24 mouse cellular contexts compared by ENCODE assay signal in genomic region chr6:61515310-61515709, GRCm38 (mm10).
DNase-seq lines count a peak whose midpoint lies in the region; ATAC-seq and TF ChIP-seq lines count a peak whose summit lies in the region.
"Had no signal": no experiment of that assay in that cellular context is flagged by ENCODE, and none has a peak within 500 bp of the region (broad histone marks: within the 10 kb centered on the region; RNA-seq: fewer than 3 reads in every experiment).

No protein-coding gene starts in this region.

- 87% methylated on average over 2 of the region's 2 CpGs for WGBS in midbrain, embryonic 11.5 days
- 77% methylated on average over 2 of the region's 2 CpGs for whole genome bisulfite sequencing in midbrain, embryonic 15.5 days
- WGBS in forebrain, postnatal 0 days: 80% methylated on average over 2 of the region's 2 CpGs
- whole genome bisulfite sequencing in hindbrain, embryonic 16.5 days: 79% methylated on average over 2 of the region's 2 CpGs

- H3K9me3 ChIP-seq in midbrain, embryonic 11.5 days (ENCODE audit: control insufficient read depth, low read length): no peaks in the 10 kb centered on the region
- H3K9me3 ChIP-seq in midbrain, embryonic 15.5 days: no peaks in the 10 kb centered on the region
- no peaks in the 10 kb centered on the region for H3K9me3 ChIP-seq in MEL (replicated peaks; ENCODE audit: insufficient read depth, low read length)
- H3K9me3 ChIP-seq in forebrain, postnatal 0 days (ENCODE audit: low read length): no peaks in the 10 kb centered on the region
- H3K9me3 ChIP-seq in hindbrain, embryonic 16.5 days (ENCODE audit: control insufficient read depth, low read length): no peaks in the 10 kb centered on the region
- H3K9me3 ChIP-seq: embryonic facial prominence, embryonic 13.5 days; embryonic facial prominence, embryonic 15.5 days; forebrain, embryonic 10.5 days; forebrain, embryonic 12.5 days had no signal

- peak; percentile 45 for DNase-seq in midbrain, embryonic 11.5 days (ENCODE audit: low spot score, missing footprints)
- DNase-seq in MEL (ENCODE audit: low read depth, low spot score): peak; percentile 9
- DNase-seq in forebrain, postnatal 0 days: no peak
- no peak for DNase-seq in cerebellum, postnatal 4 days (ENCODE audit: low spot score in 2 of 2)
- DNase-seq: adrenal gland, adult 2 months; adrenal gland, postnatal 10 days; adrenal gland, postnatal 25 days; cerebellum, adult 11 months; cerebellum, adult 18-20 months; cerebellum, adult 8-10 months; cerebellum, adult 9-11 months; cerebellum, postnatal 14 days; cerebellum, postnatal 36 days; embryo, embryonic 11 days had no signal

- ATAC-seq in midbrain, embryonic 11.5 days (ENCODE audit: low FRiP score): no peak
- ATAC-seq in midbrain, embryonic 15.5 days (replicated peaks): no peak
- ATAC-seq in granulocyte monocyte progenitor cell, adult 5-6 weeks (replicated peaks; ENCODE audit: poor library complexity, severe bottlenecking): peak; percentile 70
- ATAC-seq in forebrain, postnatal 0 days: no peak
- no peak for ATAC-seq in hindbrain, embryonic 16.5 days
- ATAC-seq: forebrain, embryonic 14.5 days; forebrain, embryonic 16.5 days had no signal

- no peak for TF ChIP-seq POLR2A in MEL (IDR thresholded peaks at IDR 0.05; ENCODE audit: control insufficient read depth in 1 of 2, insufficient read depth in 1 of 2, low read depth in 1 of 2, low read length in 2 of 2, poor library complexity in 1 of 2)

- no peak overlapping the region for H3K27ac ChIP-seq in midbrain, embryonic 11.5 days (ENCODE audit: low read depth, low read length)
- no peak overlapping the region for H3K27ac ChIP-seq in midbrain, embryonic 15.5 days
- H3K27ac ChIP-seq in MEL (ENCODE audit: control insufficient read depth, low read depth, low read length): no peak overlapping the region
- no peak overlapping the region for H3K27ac ChIP-seq in forebrain, postnatal 0 days (ENCODE audit: low read depth, low read length)
- no peak overlapping the region for H3K27ac ChIP-seq in hindbrain, embryonic 16.5 days (ENCODE audit: low read depth, low read length)
- H3K27ac ChIP-seq: embryonic facial prominence, embryonic 13.5 days; embryonic facial prominence, embryonic 15.5 days; forebrain, embryonic 10.5 days; forebrain, embryonic 12.5 days had no signal

- TF ChIP-seq RAD21 in MEL (IDR thresholded peaks at IDR 0.05; ENCODE audit: low read depth, low read length): no peak

- no peaks in the 10 kb centered on the region for H3K36me3 ChIP-seq in midbrain, embryonic 11.5 days (ENCODE audit: control insufficient read depth, insufficient read depth, low read length)
- no peaks in the 10 kb centered on the region for H3K36me3 ChIP-seq in midbrain, embryonic 15.5 days (replicated peaks)
- no peaks in the 10 kb centered on the region for H3K36me3 ChIP-seq in MEL (ENCODE audit: control insufficient read depth in 1 of 2, insufficient read depth in 2 of 2, low read length in 2 of 2)
- no peaks in the 10 kb centered on the region for H3K36me3 ChIP-seq in forebrain, postnatal 0 days (ENCODE audit: insufficient read depth)
- H3K36me3 ChIP-seq in hindbrain, embryonic 16.5 days (ENCODE audit: control insufficient read depth, insufficient read depth, low read length): no peaks in the 10 kb centered on the region
- H3K36me3 ChIP-seq: embryonic facial prominence, embryonic 13.5 days; embryonic facial prominence, embryonic 15.5 days; forebrain, embryonic 10.5 days; forebrain, embryonic 12.5 days had no signal

- no peak overlapping the region for H3K4me2 ChIP-seq in midbrain, embryonic 11.5 days
- no peak overlapping the region for H3K4me2 ChIP-seq in midbrain, embryonic 15.5 days
- H3K4me2 ChIP-seq in forebrain, postnatal 0 days (ENCODE audit: low read depth): no peak overlapping the region
- no peak overlapping the region for H3K4me2 ChIP-seq in hindbrain, embryonic 16.5 days (ENCODE audit: low read length)
- H3K4me2 ChIP-seq: embryonic facial prominence, embryonic 13.5 days; embryonic facial prominence, embryonic 15.5 days; forebrain, embryonic 12.5 days had no signal

- no peaks in the 10 kb centered on the region for H3K27me3 ChIP-seq in midbrain, embryonic 11.5 days (ENCODE audit: control insufficient read depth, insufficient read depth, low read length)
- H3K27me3 ChIP-seq in midbrain, embryonic 15.5 days (replicated peaks): no peaks in the 10 kb centered on the region
- no peaks in the 10 kb centered on the region for H3K27me3 ChIP-seq in MEL (ENCODE audit: control insufficient read depth in 1 of 2, insufficient read depth in 2 of 2, low read length in 2 of 2)
- no peaks in the 10 kb centered on the region for H3K27me3 ChIP-seq in forebrain, postnatal 0 days (ENCODE audit: insufficient read depth, low read length)
- H3K27me3 ChIP-seq in hindbrain, embryonic 16.5 days (replicated peaks; ENCODE audit: control insufficient read depth, insufficient read depth, low read length): no peaks in the 10 kb centered on the region
- H3K27me3 ChIP-seq: embryonic facial prominence, embryonic 13.5 days; embryonic facial prominence, embryonic 15.5 days; forebrain, embryonic 12.5 days had no signal

- H3K4me3 ChIP-seq in midbrain, embryonic 11.5 days (ENCODE audit: low read depth, low read length): no peak overlapping the region
- no peak overlapping the region for H3K4me3 ChIP-seq in midbrain, embryonic 15.5 days
- H3K4me3 ChIP-seq in MEL (ENCODE audit: control insufficient read depth in 1 of 2, insufficient read depth in 1 of 2, low read depth in 2 of 2, low read length in 2 of 2): no peak overlapping the region
- H3K4me3 ChIP-seq in forebrain, postnatal 0 days (ENCODE audit: low read depth, low read length): no peak overlapping the region
- no peak overlapping the region for H3K4me3 ChIP-seq in hindbrain, embryonic 16.5 days (ENCODE audit: low read length)
- H3K4me3 ChIP-seq: embryonic facial prominence, embryonic 13.5 days; embryonic facial prominence, embryonic 15.5 days; erythroblast, embryonic 14.5 days; forebrain, embryonic 10.5 days; forebrain, embryonic 12.5 days had no signal

- H3K9ac ChIP-seq in midbrain, embryonic 11.5 days (ENCODE audit: low read length): no peak overlapping the region
- no peak overlapping the region for H3K9ac ChIP-seq in midbrain, embryonic 15.5 days
- no peak overlapping the region for H3K9ac ChIP-seq in MEL (ENCODE audit: control insufficient read depth, low read depth, low read length, poor library complexity, severe bottlenecking)
- H3K9ac ChIP-seq in forebrain, postnatal 0 days: no peak overlapping the region
- no peak overlapping the region for H3K9ac ChIP-seq in hindbrain, embryonic 16.5 days (ENCODE audit: low read depth, low read length)
- H3K9ac ChIP-seq: embryonic facial prominence, embryonic 13.5 days; embryonic facial prominence, embryonic 15.5 days; forebrain, embryonic 12.5 days had no signal

- no peaks in the 10 kb centered on the region for H3K79me2 ChIP-seq in MEL (ENCODE audit: control insufficient read depth, insufficient read depth, low read length, poor library complexity)

- no peaks in the 10 kb centered on the region for H3K4me1 ChIP-seq in midbrain, embryonic 11.5 days (ENCODE audit: control insufficient read depth, insufficient read depth, low read length)
- no peaks in the 10 kb centered on the region for H3K4me1 ChIP-seq in midbrain, embryonic 15.5 days
- no peaks in the 10 kb centered on the region for H3K4me1 ChIP-seq in MEL (ENCODE audit: control insufficient read depth in 1 of 2, insufficient read depth in 2 of 2, low read length in 2 of 2)
- H3K4me1 ChIP-seq in forebrain, postnatal 0 days (ENCODE audit: insufficient read depth): no peaks in the 10 kb centered on the region
- no peaks in the 10 kb centered on the region for H3K4me1 ChIP-seq in hindbrain, embryonic 16.5 days (ENCODE audit: control insufficient read depth, insufficient read depth, low read depth, low read length)
- H3K4me1 ChIP-seq: embryonic facial prominence, embryonic 13.5 days; embryonic facial prominence, embryonic 15.5 days; forebrain, embryonic 10.5 days; forebrain, embryonic 12.5 days had no signal

- 0 out of 4 replicates have a peak, but pooled peaks of 1 of the 2 experiments have one; percentile 27 for TF ChIP-seq EP300 in MEL (IDR thresholded peaks at IDR 0.05; ENCODE audit: low read depth in 1 of 2, low read length in 2 of 2)

- no peak for TF ChIP-seq CTCF in MEL (IDR thresholded peaks at IDR 0.05 in 2 of 3, conservative IDR thresholded peaks at IDR 0.05 in 1 of 3; ENCODE audit: control insufficient read depth in 1 of 3, insufficient read depth in 1 of 3, low read depth in 2 of 3, low read length in 3 of 3, poor library complexity in 1 of 3, severe bottlenecking in 1 of 3)
- TF ChIP-seq CTCF in forebrain, postnatal 0 days (IDR thresholded peaks at IDR 0.05; ENCODE audit: low read depth): no peak

TF ChIP-seq in MEL, 35 proteins besides CTCF, POLR2A, EP300 and RAD21:
- TF ChIP-seq NRF1 (IDR thresholded peaks at IDR 0.05; ENCODE audit: insufficient read depth, low read depth, low read length, poor library complexity, severe bottlenecking): no peak
- TF ChIP-seq BHLHE40 (IDR thresholded peaks at IDR 0.05; ENCODE audit: borderline replicate concordance, low read depth, low read length): no peak
- no peak for TF ChIP-seq TBP (IDR thresholded peaks at IDR 0.05; ENCODE audit: low read depth, low read length)
- no peak for TF ChIP-seq SMC3 (IDR thresholded peaks at IDR 0.05; ENCODE audit: low read depth, low read length)
- TF ChIP-seq USF2 (IDR thresholded peaks at IDR 0.05; ENCODE audit: borderline replicate concordance in 1 of 2, insufficient read depth in 1 of 2, low read depth in 1 of 2, low read length in 2 of 2): no peak
- no peak for TF ChIP-seq USF1 (IDR thresholded peaks at IDR 0.05; ENCODE audit: low read depth, low read length)
- no peak for TF ChIP-seq ETS1 (IDR thresholded peaks at IDR 0.05; ENCODE audit: low read depth, low read length)
- no peak for TF ChIP-seq CHD1 (IDR thresholded peaks at IDR 0.05; ENCODE audit: low read depth, low read length)

Comparison
In these comparisons a context has a peak if more than half of its experiments do, and no peak if none do; other contexts are left out.
1. DNase-seq: peak in midbrain, embryonic 11.5 days (single experiment) and MEL (single experiment); none in forebrain, postnatal 0 days (single experiment) and cerebellum, postnatal 4 days (0 of 2).